Mouse (Mus musculus) ovary, adult 10 weeks (tissue): ENCODE data around the gene Olfr1361. TPM values are rescaled to one million over a fixed set of nuclear protein-coding genes. Genes with fewer than 3 reads are reported as not detected.

ENCODE experiments used
- polyA plus RNA-seq: library from polyadenylated mRNA; stranded (reverse); fragments of 350-450 nt; fragmentation: Illumina TruSeq; extraction: RNeasy Lipid Tissue Mini Kit (QIAGEN cat#74804); gene quantifications from one replicate; pipeline ENCODE4 v1.2.3, GENCODE M21; 2014

The Olfr1361 gene
- not detected for polyA plus RNA-seq

DNA sequence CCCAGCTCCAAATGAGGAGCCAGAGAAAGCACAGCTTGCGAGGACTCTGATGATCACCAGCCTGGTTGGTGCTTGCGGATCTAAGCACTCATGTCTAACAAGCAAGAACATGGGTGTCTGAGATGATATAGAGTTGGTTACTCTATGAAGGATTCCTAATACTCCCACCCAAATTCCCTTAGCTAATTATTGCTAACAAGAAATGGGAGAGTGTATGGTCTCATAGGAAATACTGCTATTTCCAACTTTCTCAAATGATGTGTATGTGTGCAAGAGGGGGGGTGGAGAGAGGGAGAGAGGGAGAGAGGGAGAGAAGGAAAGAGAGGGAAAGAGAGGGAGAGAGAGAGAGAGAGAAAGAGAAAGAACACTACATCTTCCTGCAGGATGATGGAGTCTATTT lies at the start of gene Olfr1361:
TSS of gene Olfr1361 (minus strand) at position 101 of the 400 bp plus-strand sequence.

DNA sequence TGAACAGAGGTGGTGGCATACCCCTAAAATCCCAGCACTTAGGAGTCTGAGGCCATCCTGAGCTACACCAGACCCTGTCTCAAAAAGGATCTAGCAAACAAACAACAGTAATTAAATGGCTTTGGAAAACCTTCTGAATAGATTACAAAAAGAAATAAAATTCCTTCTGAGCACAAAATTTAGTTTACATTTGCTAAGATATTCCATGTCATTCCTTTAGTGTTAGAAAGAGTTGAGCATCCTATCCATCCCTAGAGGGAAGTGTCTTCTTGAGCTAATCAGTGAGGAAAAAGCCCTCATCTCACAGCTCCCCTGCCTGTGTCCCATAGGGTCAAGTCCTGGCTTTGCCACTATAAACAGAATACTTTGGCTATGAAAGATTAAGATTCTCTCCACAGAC lies 34.6 kb upstream of the Olfr1361 start, which contains the start of gene Olfr1359:
TSS of gene Olfr1359 (plus strand) at position 301 of the 400 bp plus-strand sequence.

DNA sequence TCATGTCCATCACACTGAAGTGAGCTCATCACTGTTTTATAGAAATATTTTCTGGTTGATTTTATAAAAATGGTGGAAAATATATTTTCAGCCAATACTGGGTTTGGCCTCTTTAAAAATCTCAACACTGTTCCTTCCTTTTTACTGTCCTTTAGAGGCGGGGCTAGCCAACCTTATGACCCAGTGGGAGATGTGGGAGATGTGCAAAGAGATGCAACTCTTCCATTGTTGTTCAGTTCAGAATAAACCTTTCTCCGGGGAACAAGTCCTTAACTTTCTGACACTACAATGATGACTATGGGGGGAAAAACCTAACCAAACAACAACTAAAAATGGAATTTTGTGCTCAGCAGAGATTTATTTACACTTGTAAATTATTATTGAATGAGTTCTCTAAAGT lies 14.1 kb upstream of the Olfr1361 start, which contains the start of gene Olfr1360:
TSS of gene Olfr1360 (minus strand) at position 101 of the 400 bp plus-strand sequence.

DNA sequence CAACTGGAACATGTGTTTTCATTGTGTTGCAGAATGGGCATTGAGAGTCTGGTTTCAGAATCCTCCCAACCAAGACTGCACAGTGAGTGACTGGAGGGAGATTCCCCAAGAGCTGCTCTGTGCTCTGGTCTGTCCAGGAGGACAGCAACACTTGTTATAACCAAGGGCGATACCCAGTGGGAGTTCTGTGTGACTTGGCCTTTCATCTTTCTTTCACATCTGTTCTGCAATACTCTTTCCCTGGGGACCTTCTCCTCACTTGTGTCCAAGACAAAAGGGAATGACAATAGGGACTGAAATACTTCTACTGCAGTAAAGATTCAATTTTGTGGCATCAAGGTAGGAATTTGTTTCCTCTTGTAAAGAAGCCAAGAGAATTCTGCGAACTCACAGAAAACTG lies 20.8 kb downstream of the Olfr1361 start, which contains the start of gene Olfr11:
TSS of gene Olfr11 (minus strand) at position 101 of the 400 bp plus-strand sequence.

DNA sequence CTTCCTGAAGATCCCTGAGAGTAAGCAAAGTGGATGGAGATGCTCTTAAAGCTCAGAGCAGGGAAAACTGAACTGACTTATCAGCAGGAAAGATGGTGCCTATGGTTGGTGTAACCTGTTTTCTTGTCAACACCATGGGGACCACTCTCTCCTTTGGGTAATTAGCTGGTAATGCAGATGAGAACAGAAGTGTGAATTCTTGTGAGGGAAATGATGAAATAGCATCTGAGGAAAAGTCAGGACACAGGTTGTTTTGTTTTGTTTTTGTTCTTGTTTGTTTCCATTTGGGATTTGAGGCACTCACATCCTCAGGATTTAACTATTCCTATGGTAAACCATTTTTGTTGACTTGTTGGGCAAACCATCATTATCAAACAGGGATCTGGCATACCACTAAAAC lies 49.3 kb downstream of the Olfr1361 start, which contains the start of gene Olfr1362:
TSS of gene Olfr1362 (minus strand) at position 101 of the 400 bp plus-strand sequence.

Other genes with a start within 250 kb of the Olfr1361 start
- gene Pgbd1, start 222.3 kb downstream of the Olfr1361 start, polyA plus RNA-seq = 4.1 TPM
- gene Zscan26, start 209.7 kb downstream of the Olfr1361 start, polyA plus RNA-seq = 76.0 TPM
- 3.9 TPM for gene Nkapl, start 194.9 kb downstream of the Olfr1361 start, polyA plus RNA-seq
- gene Zkscan4, start 184.5 kb downstream of the Olfr1361 start, polyA plus RNA-seq = 3.7 TPM
- gene Gm10065, start 183.9 kb downstream of the Olfr1361 start, polyA plus RNA-seq = not detected
- gene AK157302, start 168.2 kb downstream of the Olfr1361 start, polyA plus RNA-seq = 4.8 TPM
- gene Gm11273, start 162.0 kb downstream of the Olfr1361 start, polyA plus RNA-seq = not detected
- gene Zkscan8, start 132.3 kb downstream of the Olfr1361 start, polyA plus RNA-seq = 69.8 TPM
- gene Olfr1366, start 120.6 kb downstream of the Olfr1361 start, polyA plus RNA-seq = not detected
- gene Olfr1535, start 103.5 kb downstream of the Olfr1361 start, polyA plus RNA-seq = not detected
- gene Olfr1364, start 81.6 kb downstream of the Olfr1361 start, polyA plus RNA-seq = not detected
- gene Olfr1362, start 49.4 kb downstream of the Olfr1361 start, polyA plus RNA-seq = not detected
- not detected for gene Olfr11, start 20.9 kb downstream of the Olfr1361 start, polyA plus RNA-seq
- not detected for gene Olfr1360, start 14.0 kb upstream of the Olfr1361 start, polyA plus RNA-seq
- gene Olfr1359, start 34.7 kb upstream of the Olfr1361 start, polyA plus RNA-seq = not detected
- gene Hist1h2bl, start 52.8 kb upstream of the Olfr1361 start, polyA plus RNA-seq = not detected
- not detected for gene Hist1h2ai, start 53.0 kb upstream of the Olfr1361 start, polyA plus RNA-seq
- not detected for gene Hist1h3h, start 54.3 kb upstream of the Olfr1361 start, polyA plus RNA-seq
- not detected for gene Hist1h2bm, start 58.7 kb upstream of the Olfr1361 start, polyA plus RNA-seq
- not detected for gene Hist1h4j, start 71.7 kb upstream of the Olfr1361 start, polyA plus RNA-seq
- not detected for gene Hist1h4k, start 87.1 kb upstream of the Olfr1361 start, polyA plus RNA-seq
- gene Hist1h2ak, start 90.4 kb upstream of the Olfr1361 start, polyA plus RNA-seq = not detected
- not detected for gene Hist1h2bn, start 90.7 kb upstream of the Olfr1361 start, polyA plus RNA-seq
- gene Hist1h1b, start 117.2 kb upstream of the Olfr1361 start, polyA plus RNA-seq = not detected
- gene Hist1h3i, start 120.0 kb upstream of the Olfr1361 start, polyA plus RNA-seq = not detected
- not detected for gene Hist1h2an, start 123.8 kb upstream of the Olfr1361 start, polyA plus RNA-seq
- gene Hist1h2bp, start 124.1 kb upstream of the Olfr1361 start, polyA plus RNA-seq = not detected
- gene Hist1h2bq, start 146.8 kb upstream of the Olfr1361 start, polyA plus RNA-seq = not detected
- gene Hist1h2ao, start 147.1 kb upstream of the Olfr1361 start, polyA plus RNA-seq = not detected
- not detected for gene Hist1h4m, start 148.4 kb upstream of the Olfr1361 start, polyA plus RNA-seq
- not detected for gene Hist1h4n, start 168.8 kb upstream of the Olfr1361 start, polyA plus RNA-seq
- gene Hist1h2ap, start 170.1 kb upstream of the Olfr1361 start, polyA plus RNA-seq = not detected
- gene Hist1h2br, start 170.4 kb upstream of the Olfr1361 start, polyA plus RNA-seq = 0.54 TPM